32 mouse cellular contexts compared by ENCODE assay signal in the genomic region with DNA sequence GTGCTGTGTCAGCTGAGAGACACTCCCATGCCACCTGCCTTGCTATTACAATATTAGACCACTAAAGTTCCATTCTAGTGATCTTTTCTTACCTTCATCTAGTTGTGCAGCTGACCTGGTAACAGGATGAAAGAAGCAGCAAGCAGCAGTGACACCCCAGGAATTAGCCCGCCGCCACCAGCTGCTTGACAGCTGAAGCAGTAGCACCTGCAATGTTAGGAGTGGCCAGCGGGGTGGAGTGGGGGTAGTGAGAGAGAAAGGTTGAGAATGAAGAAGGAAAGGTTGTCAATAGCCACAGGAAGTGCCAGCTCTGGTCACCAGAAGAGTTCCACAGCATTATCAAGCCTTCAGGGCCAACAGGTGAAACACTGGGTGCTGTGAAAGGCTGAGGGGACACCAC. TPM values are rescaled to one million over a fixed set of nuclear protein-coding genes. Genes with fewer than 3 reads are reported as not detected.
DNase-seq lines count a peak whose midpoint lies in the region; ATAC-seq and TF ChIP-seq lines count a peak whose summit lies in the region.
"Had no signal": no experiment of that assay in that cellular context is flagged by ENCODE, and none has a peak within 500 bp of the region (broad histone marks: within the 10 kb centered on the region; RNA-seq: fewer than 3 reads in every experiment).

No protein-coding gene starts in this region.

- H3K27ac ChIP-seq in hindbrain, postnatal 0 days: no peak overlapping the region
- no peak overlapping the region for H3K27ac ChIP-seq in hindbrain, embryonic 10.5 days
- H3K27ac ChIP-seq in MEL (ENCODE audit: control insufficient read depth, low read depth, low read length): no peak overlapping the region
- H3K27ac ChIP-seq in stomach, postnatal 0 days (replicated peaks): no peak overlapping the region
- H3K27ac ChIP-seq: embryonic facial prominence, embryonic 10.5 days; embryonic facial prominence, embryonic 15.5 days; forebrain, embryonic 12.5 days; heart, embryonic 15.5 days; hindbrain, embryonic 13.5 days; kidney, embryonic 15.5 days; layer of hippocampus, adult 2 months; liver, embryonic 15.5 days; lung, embryonic 15.5 days; midbrain, embryonic 12.5 days; neural tube, embryonic 12.5 days had no signal

- H3K4me3 ChIP-seq in hindbrain, postnatal 0 days (ENCODE audit: low read length): no peak overlapping the region
- no peak overlapping the region for H3K4me3 ChIP-seq in hindbrain, embryonic 10.5 days
- no peak overlapping the region for H3K4me3 ChIP-seq in MEL (ENCODE audit: control insufficient read depth in 1 of 2, insufficient read depth in 1 of 2, low read depth in 2 of 2, low read length in 2 of 2)
- no peak overlapping the region for H3K4me3 ChIP-seq in stomach, postnatal 0 days (ENCODE audit: low read depth, low read length)
- H3K4me3 ChIP-seq: embryonic facial prominence, embryonic 10.5 days; embryonic facial prominence, embryonic 15.5 days; forebrain, embryonic 12.5 days; heart, embryonic 15.5 days; hindbrain, embryonic 13.5 days; kidney, embryonic 15.5 days; layer of hippocampus, adult 2 months; liver, embryonic 15.5 days; lung, embryonic 15.5 days; megakaryocyte, embryonic 14.5 days; midbrain, embryonic 12.5 days; myocyte; neural tube, embryonic 12.5 days had no signal

- no peak for DNase-seq in hindbrain, postnatal 0 days (ENCODE audit: low spot score)
- no peak for DNase-seq in hindbrain, embryonic 10.5 days (ENCODE audit: low spot score)
- peak; percentile 35 for DNase-seq in thymus, postnatal 0 days (ENCODE audit: low spot score)
- DNase-seq in thymus, postnatal 10 days (ENCODE audit: low spot score in 2 of 2): no peak
- DNase-seq in MEL (ENCODE audit: low read depth, low spot score): peak; percentile 33
- no peak for DNase-seq in stomach, postnatal 0 days (ENCODE audit: low spot score)
- DNase-seq in cerebellum, adult 9-11 months: no peak
- DNase-seq: adrenal gland, postnatal 10 days; cerebellum, adult 11 months; cerebellum, postnatal 14 days; forebrain, postnatal 0 days; gastrocnemius, postnatal 10 days; kidney, adult 11 months; kidney, postnatal 36 days; left cerebral cortex, postnatal 4 days; lung, postnatal 4 days; right cerebral cortex, adult 18-20 months; thymus, postnatal 25 days had no signal

- H3K4me2 ChIP-seq in hindbrain, postnatal 0 days (ENCODE audit: low read depth, low read length): no peak overlapping the region
- no peak overlapping the region for H3K4me2 ChIP-seq in stomach, postnatal 0 days (replicated peaks; ENCODE audit: low read depth)
- H3K4me2 ChIP-seq: embryonic facial prominence, embryonic 15.5 days; forebrain, embryonic 12.5 days; heart, embryonic 15.5 days; hindbrain, embryonic 13.5 days; kidney, embryonic 15.5 days; liver, embryonic 15.5 days; lung, embryonic 15.5 days; midbrain, embryonic 12.5 days; neural tube, embryonic 12.5 days had no signal

- no peaks in the 10 kb centered on the region for H3K4me1 ChIP-seq in hindbrain, postnatal 0 days (ENCODE audit: insufficient read depth, low read length)
- H3K4me1 ChIP-seq in hindbrain, embryonic 10.5 days (replicated peaks): peaks cover 11% of the 10 kb centered on the region
- peaks cover 3 to 5% of the 10 kb centered on the region in 2 experiments; a peak in 2 of 4 replicates for H3K4me1 ChIP-seq in MEL (ENCODE audit: control insufficient read depth in 1 of 2, insufficient read depth in 2 of 2, low read length in 2 of 2)
- H3K4me1 ChIP-seq in stomach, postnatal 0 days (replicated peaks; ENCODE audit: control insufficient read depth, insufficient read depth): no peaks in the 10 kb centered on the region; the same call in 1 of the 2 replicates

- H3K9ac ChIP-seq in hindbrain, postnatal 0 days (replicated peaks; ENCODE audit: low read length): no peak overlapping the region
- H3K9ac ChIP-seq in MEL (ENCODE audit: control insufficient read depth, low read depth, low read length, poor library complexity, severe bottlenecking): no peak overlapping the region
- H3K9ac ChIP-seq in stomach, postnatal 0 days (ENCODE audit: low read length): no peak overlapping the region
- H3K9ac ChIP-seq: embryonic facial prominence, embryonic 15.5 days; forebrain, embryonic 12.5 days; forebrain, postnatal 0 days; heart, embryonic 15.5 days; hindbrain, embryonic 13.5 days; kidney, embryonic 15.5 days; liver, embryonic 15.5 days; lung, embryonic 15.5 days; midbrain, embryonic 12.5 days; neural tube, embryonic 12.5 days had no signal

- no peak for TF ChIP-seq POLR2A in MEL (IDR thresholded peaks at IDR 0.05; ENCODE audit: control insufficient read depth in 1 of 2, insufficient read depth in 1 of 2, low read depth in 1 of 2, low read length in 2 of 2, poor library complexity in 1 of 2)

- peak; percentile 8; the same call in 1 of the 2 replicates for TF ChIP-seq CTCF in hindbrain, postnatal 0 days (IDR thresholded peaks at IDR 0.05; ENCODE audit: low read depth)
- TF ChIP-seq CTCF in MEL (IDR thresholded peaks at IDR 0.05 in 2 of 3, conservative IDR thresholded peaks at IDR 0.05 in 1 of 3; ENCODE audit: control insufficient read depth in 1 of 3, insufficient read depth in 1 of 3, low read depth in 2 of 3, low read length in 3 of 3, poor library complexity in 1 of 3, severe bottlenecking in 1 of 3): peak in 1 of 3 experiments; percentile 10; a peak in 2 of 6 replicates
- peak; percentile 15; the same call in 1 of the 2 replicates for TF ChIP-seq CTCF in stomach, postnatal 0 days (IDR thresholded peaks at IDR 0.05; ENCODE audit: low read depth)

- TF ChIP-seq RAD21 in MEL (IDR thresholded peaks at IDR 0.05; ENCODE audit: low read depth, low read length): no peak

- H3K9me3 ChIP-seq in hindbrain, postnatal 0 days (ENCODE audit: low read length): no peaks in the 10 kb centered on the region
- peaks cover 11% of the 10 kb centered on the region for H3K9me3 ChIP-seq in hindbrain, embryonic 10.5 days
- H3K9me3 ChIP-seq in MEL (replicated peaks; ENCODE audit: insufficient read depth, low read length): no peaks in the 10 kb centered on the region
- H3K9me3 ChIP-seq in stomach, postnatal 0 days (ENCODE audit: control insufficient read depth, low read length): no peaks in the 10 kb centered on the region
- H3K9me3 ChIP-seq: embryonic facial prominence, embryonic 15.5 days; heart, embryonic 15.5 days; kidney, embryonic 15.5 days; liver, embryonic 15.5 days; lung, embryonic 15.5 days had no signal

- H3K36me3 ChIP-seq in hindbrain, postnatal 0 days (ENCODE audit: insufficient read depth, low read length): no peaks in the 10 kb centered on the region
- H3K36me3 ChIP-seq in hindbrain, embryonic 10.5 days: peaks cover 9% of the 10 kb centered on the region
- H3K36me3 ChIP-seq in MEL (ENCODE audit: control insufficient read depth in 1 of 2, insufficient read depth in 2 of 2, low read length in 2 of 2): peaks cover under 1 to 7% of the 10 kb centered on the region in 2 experiments; a peak in 3 of 4 replicates
- no peaks in the 10 kb centered on the region for H3K36me3 ChIP-seq in stomach, postnatal 0 days (ENCODE audit: control insufficient read depth, insufficient read depth, low read length)
- H3K36me3 ChIP-seq: embryonic facial prominence, embryonic 15.5 days; heart, embryonic 15.5 days; hindbrain, embryonic 13.5 days; kidney, embryonic 15.5 days; lung, embryonic 15.5 days; midbrain, embryonic 12.5 days; neural tube, embryonic 12.5 days had no signal

- ATAC-seq in hindbrain, postnatal 0 days: no peak
- no peak for ATAC-seq in stomach, postnatal 0 days (ENCODE audit: low FRiP score, low TSS enrichment)
- ATAC-seq: forebrain, postnatal 0 days; inflammation-experienced regulatory T-cells, adult 6 months had no signal

- WGBS in hindbrain, postnatal 0 days: 51% methylated on average over 3 of the region's 3 CpGs
- 49% methylated on average over 3 of the region's 3 CpGs for whole genome bisulfite sequencing in hindbrain, embryonic 10.5 days
- 42% methylated on average over 3 of the region's 3 CpGs for WGBS in stomach, postnatal 0 days

- H3K79me2 ChIP-seq in MEL (ENCODE audit: control insufficient read depth, insufficient read depth, low read length, poor library complexity): peaks cover 22% of the 10 kb centered on the region

- no peaks in the 10 kb centered on the region for H3K27me3 ChIP-seq in hindbrain, postnatal 0 days (ENCODE audit: insufficient read depth, low read length)
- no peaks in the 10 kb centered on the region for H3K27me3 ChIP-seq in hindbrain, embryonic 10.5 days (ENCODE audit: insufficient read depth, poor library complexity, severe bottlenecking)
- no peaks in the 10 kb centered on the region for H3K27me3 ChIP-seq in MEL (ENCODE audit: control insufficient read depth in 1 of 2, insufficient read depth in 2 of 2, low read length in 2 of 2)
- H3K27me3 ChIP-seq in stomach, postnatal 0 days (ENCODE audit: control insufficient read depth, insufficient read depth, low read length): no peaks in the 10 kb centered on the region
- H3K27me3 ChIP-seq: embryonic facial prominence, embryonic 15.5 days; forebrain, embryonic 12.5 days; heart, embryonic 15.5 days; hindbrain, embryonic 13.5 days; kidney, embryonic 15.5 days; liver, embryonic 15.5 days; lung, embryonic 15.5 days; midbrain, embryonic 12.5 days; neural tube, embryonic 12.5 days had no signal

- no peak for TF ChIP-seq EP300 in MEL (IDR thresholded peaks at IDR 0.05; ENCODE audit: low read depth in 1 of 2, low read length in 2 of 2)
- no peak for TF ChIP-seq EP300 in stomach, postnatal 0 days (optimal IDR thresholded peaks at IDR 0.05)

RNA-seq across cellular contexts. Expression of a gene that starts 3.3 kb away (rescaled TPM):
- 178 and 184 TPM in 2 replicates for total RNA-seq in hindbrain, postnatal 0 days (2014; rRNA removed)
- polyA plus RNA-seq in hindbrain, postnatal 0 days (2015; fragmentation: Nextera tagmentation; extraction: Ambion mirVana): 56.8 and 64.4 TPM in 2 replicates
- polyA plus RNA-seq in hindbrain, embryonic 10.5 days (2016; fragmentation: Nextera tagmentation; extraction: Ambion mirVana): 41.4 and 46.1 TPM in 2 replicates
- polyA plus RNA-seq in thymus, postnatal 0 days (2015; fragmentation: Nextera tagmentation; extraction: Ambion mirVana): 41.9 and 52.6 TPM in 2 replicates
- total RNA-seq in MEL (2012; rRNA removed): 163 and 165 TPM in 2 replicates
- 100 to 1,000 TPM; 209 to 381 TPM for polyA plus RNA-seq in MEL (2012; ENCODE audit: insufficient read depth in 1 of 2, insufficient read length in 2 of 2, low read depth in 1 of 2, low replicate concordance in 2 of 2, missing spikeins in 1 of 2)
- polyA plus RNA-seq in stomach, postnatal 0 days (2015; fragmentation: Nextera tagmentation; extraction: Ambion mirVana): 21.1 and 24.6 TPM in 2 replicates

RNA-seq across cellular contexts. Expression of a gene that starts 18.3 kb away (rescaled TPM):
- 9.9 and 10.2 TPM in 2 replicates for total RNA-seq in hindbrain, postnatal 0 days (2014; rRNA removed)
- 10.6 and 11.1 TPM in 2 replicates for polyA plus RNA-seq in hindbrain, postnatal 0 days (2015; fragmentation: Nextera tagmentation; extraction: Ambion mirVana)
- 1.9 and 3.4 TPM in 2 replicates for polyA plus RNA-seq in hindbrain, embryonic 10.5 days (2016; fragmentation: Nextera tagmentation; extraction: Ambion mirVana)
- 1.4 and 1.8 TPM in 2 replicates for polyA plus RNA-seq in thymus, postnatal 0 days (2015; fragmentation: Nextera tagmentation; extraction: Ambion mirVana)
- not detected in 2 replicates for total RNA-seq in MEL (2012; rRNA removed)
- under 1 TPM in 1 of 2 experiments, not detected in 1; 0.01 TPM for polyA plus RNA-seq in MEL (2012; ENCODE audit: insufficient read depth in 1 of 2, insufficient read length in 2 of 2, low read depth in 1 of 2, low replicate concordance in 2 of 2, missing spikeins in 1 of 2)
- 1.1 and 1.2 TPM in 2 replicates for polyA plus RNA-seq in stomach, postnatal 0 days (2015; fragmentation: Nextera tagmentation; extraction: Ambion mirVana)

RNA-seq across cellular contexts. Expression of a gene that starts 25.8 kb away (rescaled TPM):
- total RNA-seq in hindbrain, postnatal 0 days (2014; rRNA removed): 20.2 and 20.6 TPM in 2 replicates
- 52.5 and 55.3 TPM in 2 replicates for polyA plus RNA-seq in hindbrain, postnatal 0 days (2015; fragmentation: Nextera tagmentation; extraction: Ambion mirVana)
- 57.1 and 66.7 TPM in 2 replicates for polyA plus RNA-seq in hindbrain, embryonic 10.5 days (2016; fragmentation: Nextera tagmentation; extraction: Ambion mirVana)
- 109 and 117 TPM in 2 replicates for polyA plus RNA-seq in thymus, postnatal 0 days (2015; fragmentation: Nextera tagmentation; extraction: Ambion mirVana)
- 26.0 and 29.5 TPM in 2 replicates for total RNA-seq in MEL (2012; rRNA removed)
- 10 to 100 TPM in 1 of 2 experiments, not detected in 1; 50.3 TPM for polyA plus RNA-seq in MEL (2012; ENCODE audit: insufficient read depth in 1 of 2, insufficient read length in 2 of 2, low read depth in 1 of 2, low replicate concordance in 2 of 2, missing spikeins in 1 of 2)
- 35.0 and 37.5 TPM in 2 replicates for polyA plus RNA-seq in stomach, postnatal 0 days (2015; fragmentation: Nextera tagmentation; extraction: Ambion mirVana)

Comparison
In these comparisons a context has a peak if more than half of its experiments do, and no peak if none do; other contexts are left out.
1. DNase-seq: peak in thymus, postnatal 0 days (single experiment) and MEL (single experiment); none in hindbrain, postnatal 0 days (single experiment), hindbrain, embryonic 10.5 days (single experiment), thymus, postnatal 10 days (0 of 2), stomach, postnatal 0 days (single experiment) and cerebellum, adult 9-11 months (single experiment).